In the genomic region with DNA sequence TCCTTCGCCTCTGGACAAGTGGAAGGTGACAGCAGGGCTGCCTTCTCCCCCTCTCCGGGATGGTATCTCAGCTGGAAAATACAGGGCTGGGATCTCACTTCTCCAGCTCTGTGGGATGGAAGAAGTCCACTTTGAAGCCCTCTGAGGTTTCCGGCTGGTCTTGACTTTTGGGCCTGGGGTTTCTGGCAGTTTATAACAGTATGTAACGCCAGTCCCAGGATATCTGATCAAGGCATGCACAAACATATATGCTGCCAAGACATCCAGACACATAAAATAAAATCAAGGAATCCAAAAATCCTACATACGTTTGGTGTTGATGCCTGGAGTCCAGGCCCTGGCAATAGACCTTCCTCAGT, we compare ENCODE assay signal across 7 mouse cellular contexts. TPM values are rescaled to one million over a fixed set of nuclear protein-coding genes. Genes with fewer than 3 reads are reported as not detected.
DNase-seq lines count a peak whose midpoint lies in the region; ATAC-seq and TF ChIP-seq lines count a peak whose summit lies in the region.

No protein-coding gene starts in this region.

- WGBS in lung, embryonic 16.5 days, result 25% methylated on average over 5 of the region's 5 CpGs
- WGBS in forebrain, embryonic 11.5 days, result 31% methylated on average over 5 of the region's 5 CpGs
- 29% methylated on average over 5 of the region's 5 CpGs for WGBS in limb, embryonic 11.5 days
- 44% methylated on average over 5 of the region's 5 CpGs for WGBS in small intestine, adult 2 months

- no peak overlapping the region for H3K27ac ChIP-seq in lung, embryonic 16.5 days (ENCODE audit: low read length)
- H3K27ac ChIP-seq in forebrain, embryonic 11.5 days (ENCODE audit: low read depth, low read length), result no peak overlapping the region
- no peak overlapping the region for H3K27ac ChIP-seq in limb, embryonic 11.5 days (replicated peaks; ENCODE audit: low read depth, low read length)
- H3K27ac ChIP-seq in small intestine, adult 2 months (ENCODE audit: insufficient read depth, low read depth, low read length), result no peak overlapping the region

- no peaks in the 10 kb centered on the region for H3K27me3 ChIP-seq in lung, embryonic 16.5 days (ENCODE audit: control insufficient read depth, insufficient read depth, low read depth, low read length)
- H3K27me3 ChIP-seq in forebrain, embryonic 11.5 days (ENCODE audit: control insufficient read depth, insufficient read depth, low read length), result no peaks in the 10 kb centered on the region
- no peaks in the 10 kb centered on the region for H3K27me3 ChIP-seq in limb, embryonic 11.5 days (ENCODE audit: control insufficient read depth, insufficient read depth, low read length)
- H3K27me3 ChIP-seq in small intestine, adult 2 months (ENCODE audit: control insufficient read depth, insufficient read depth, low read length), result no peaks in the 10 kb centered on the region

- no peak for ATAC-seq in lung, embryonic 16.5 days (ENCODE audit: low read depth)
- no peak for ATAC-seq in forebrain, embryonic 11.5 days (replicated peaks; ENCODE audit: low FRiP score)
- ATAC-seq in limb, embryonic 11.5 days (ENCODE audit: insufficient number of reproducible peaks, low FRiP score, low TSS enrichment, low read depth), result no peak

- no peaks in the 10 kb centered on the region for H3K9me3 ChIP-seq in lung, embryonic 16.5 days (ENCODE audit: control insufficient read depth, low read length)
- H3K9me3 ChIP-seq in forebrain, embryonic 11.5 days (ENCODE audit: control insufficient read depth, low read length), result no peaks in the 10 kb centered on the region
- no peaks in the 10 kb centered on the region for H3K9me3 ChIP-seq in limb, embryonic 11.5 days (ENCODE audit: control insufficient read depth, low read length)

- peak overlapping the region; percentile 96 for H3K4me2 ChIP-seq in lung, embryonic 16.5 days (ENCODE audit: low read depth, low read length)
- H3K4me2 ChIP-seq in forebrain, embryonic 11.5 days (ENCODE audit: low read depth, low read length, severe bottlenecking), result peak overlapping the region; percentile 95
- peak overlapping the region; percentile 89 for H3K4me2 ChIP-seq in limb, embryonic 11.5 days (ENCODE audit: low read depth, severe bottlenecking)

- no peak for DNase-seq in lung, postnatal 25 days (ENCODE audit: low spot score)
- no peak for DNase-seq in forebrain, embryonic 11.5 days (ENCODE audit: low spot score)
- no peak for DNase-seq in limb, embryonic 11.5 days (ENCODE audit: low spot score)
- DNase-seq in adrenal gland, adult (ENCODE audit: inconsistent age in 2 of 2, low spot score in 1 of 2), result no peak
- no peak for DNase-seq in ovary, postnatal 14 days (ENCODE audit: low spot score)

- TF ChIP-seq CTCF in small intestine, adult 2 months (IDR thresholded peaks at IDR 0.05; ENCODE audit: extremely low read depth, insufficient read length, insufficient replicate concordance, low read depth, low read length), result no peak

- H3K4me1 ChIP-seq in lung, embryonic 16.5 days (replicated peaks; ENCODE audit: control insufficient read depth, insufficient read depth, low read length), result peaks cover 6% of the 10 kb centered on the region
- H3K4me1 ChIP-seq in forebrain, embryonic 11.5 days (replicated peaks; ENCODE audit: control insufficient read depth, insufficient read depth, low read length), result peaks cover 2% of the 10 kb centered on the region; the same call in 1 of the 2 replicates
- H3K4me1 ChIP-seq in limb, embryonic 11.5 days (ENCODE audit: control insufficient read depth, insufficient read depth, low read length), result no peaks in the 10 kb centered on the region
- peaks cover 9% of the 10 kb centered on the region; the same call in 1 of the 2 replicates for H3K4me1 ChIP-seq in small intestine, adult 2 months (ENCODE audit: control insufficient read depth, insufficient read depth, insufficient read length, low read length)

- no peaks in the 10 kb centered on the region for H3K36me3 ChIP-seq in lung, embryonic 16.5 days (ENCODE audit: control insufficient read depth, insufficient read depth, low read length)
- H3K36me3 ChIP-seq in forebrain, embryonic 11.5 days (ENCODE audit: control insufficient read depth, insufficient read depth, low read length), result no peaks in the 10 kb centered on the region
- H3K36me3 ChIP-seq in limb, embryonic 11.5 days (ENCODE audit: control insufficient read depth, insufficient read depth, low read length), result no peaks in the 10 kb centered on the region
- no peaks in the 10 kb centered on the region for H3K36me3 ChIP-seq in small intestine, adult 2 months (ENCODE audit: control insufficient read depth, insufficient read depth, low read length)

- H3K4me3 ChIP-seq in lung, embryonic 16.5 days (ENCODE audit: low read length), result peak overlapping the region; percentile 60
- H3K4me3 ChIP-seq in forebrain, embryonic 11.5 days (ENCODE audit: low read depth, low read length), result peak overlapping the region; percentile 49
- H3K4me3 ChIP-seq in limb, embryonic 11.5 days (ENCODE audit: low read depth, low read length), result peak overlapping the region; percentile 42
- peak overlapping the region; percentile 46 for H3K4me3 ChIP-seq in small intestine, adult 2 months (ENCODE audit: low read depth, low read length)

- H3K9ac ChIP-seq in lung, embryonic 16.5 days (ENCODE audit: low read length), result peak overlapping the region; percentile 79
- peak overlapping the region; percentile 71 for H3K9ac ChIP-seq in forebrain, embryonic 11.5 days (ENCODE audit: low read length)
- H3K9ac ChIP-seq in limb, embryonic 11.5 days (ENCODE audit: low read length), result peak overlapping the region; percentile 67

- no peak for TF ChIP-seq POLR2A in small intestine, adult 2 months (IDR thresholded peaks at IDR 0.05; ENCODE audit: low read depth, low read length)

RNA-seq across cellular contexts. Expression of a gene that starts 3.2 kb away (rescaled TPM):
- polyA plus RNA-seq in lung, embryonic 16.5 days (2015; fragmentation: Nextera tagmentation; extraction: Ambion mirVana), result 6.4 and 8.8 TPM in 2 replicates
- 2.2 and 4.9 TPM in 2 replicates for polyA plus RNA-seq in forebrain, embryonic 11.5 days (2014; fragmentation: Nextera tagmentation; extraction: Ambion mirVana)
- 1.9 and 2.4 TPM in 2 replicates for polyA plus RNA-seq in limb, embryonic 11.5 days (2014; fragmentation: Nextera tagmentation; extraction: Ambion mirVana)
- 20.3 and 28.8 TPM in 2 replicates for polyA plus RNA-seq in small intestine, adult 2 months (2012; rRNA removed)

RNA-seq across cellular contexts. Expression of a gene that starts 8.8 kb away (rescaled TPM):
- polyA plus RNA-seq in lung, embryonic 16.5 days (2015; fragmentation: Nextera tagmentation; extraction: Ambion mirVana), result 39.2 and 44.4 TPM in 2 replicates
- polyA plus RNA-seq in forebrain, embryonic 11.5 days (2014; fragmentation: Nextera tagmentation; extraction: Ambion mirVana), result 23.3 and 23.6 TPM in 2 replicates
- polyA plus RNA-seq in limb, embryonic 11.5 days (2014; fragmentation: Nextera tagmentation; extraction: Ambion mirVana), result 27.1 and 29.8 TPM in 2 replicates
- polyA plus RNA-seq in small intestine, adult 2 months (2012; rRNA removed), result 16.9 and 17.8 TPM in 2 replicates

RNA-seq across cellular contexts. Expression of a gene that starts 25.2 kb away (rescaled TPM):
- polyA plus RNA-seq in lung, embryonic 16.5 days (2015; fragmentation: Nextera tagmentation; extraction: Ambion mirVana), result 278 and 298 TPM in 2 replicates
- polyA plus RNA-seq in forebrain, embryonic 11.5 days (2014; fragmentation: Nextera tagmentation; extraction: Ambion mirVana), result 354 and 371 TPM in 2 replicates
- polyA plus RNA-seq in limb, embryonic 11.5 days (2014; fragmentation: Nextera tagmentation; extraction: Ambion mirVana), result 433 and 440 TPM in 2 replicates
- polyA plus RNA-seq in small intestine, adult 2 months (2012; rRNA removed), result 41.9 and 79.4 TPM in 2 replicates

RNA-seq across cellular contexts. Expression of a gene that starts 38.9 kb away (rescaled TPM):
- polyA plus RNA-seq in lung, embryonic 16.5 days (2015; fragmentation: Nextera tagmentation; extraction: Ambion mirVana), result 13.0 and 18.0 TPM in 2 replicates
- polyA plus RNA-seq in forebrain, embryonic 11.5 days (2014; fragmentation: Nextera tagmentation; extraction: Ambion mirVana), result not detected in 2 replicates
- 0.11 and 0.29 TPM in 2 replicates for polyA plus RNA-seq in limb, embryonic 11.5 days (2014; fragmentation: Nextera tagmentation; extraction: Ambion mirVana)
- 0.04 and 0.05 TPM in 2 replicates for polyA plus RNA-seq in small intestine, adult 2 months (2012; rRNA removed)

RNA-seq across cellular contexts. Expression of a gene that starts 43.6 kb away (rescaled TPM):
- polyA plus RNA-seq in lung, embryonic 16.5 days (2015; fragmentation: Nextera tagmentation; extraction: Ambion mirVana), result 2.0 and 2.3 TPM in 2 replicates
- 3.1 and 5.0 TPM in 2 replicates for polyA plus RNA-seq in forebrain, embryonic 11.5 days (2014; fragmentation: Nextera tagmentation; extraction: Ambion mirVana)
- polyA plus RNA-seq in limb, embryonic 11.5 days (2014; fragmentation: Nextera tagmentation; extraction: Ambion mirVana), result 2.7 and 4.4 TPM in 2 replicates
- 0.32 and 0.51 TPM in 2 replicates for polyA plus RNA-seq in small intestine, adult 2 months (2012; rRNA removed)
